Mouse (Mus musculus) spleen, adult 12 weeks (tissue): ENCODE data around the gene Slc7a11.

ENCODE experiments used
- DNase-seq: peaks from one replicate; pipeline ENCODE4 v3.0.0; 2022; ENCODE audit warnings: low spot score

Gene Slc7a11

DNA sequence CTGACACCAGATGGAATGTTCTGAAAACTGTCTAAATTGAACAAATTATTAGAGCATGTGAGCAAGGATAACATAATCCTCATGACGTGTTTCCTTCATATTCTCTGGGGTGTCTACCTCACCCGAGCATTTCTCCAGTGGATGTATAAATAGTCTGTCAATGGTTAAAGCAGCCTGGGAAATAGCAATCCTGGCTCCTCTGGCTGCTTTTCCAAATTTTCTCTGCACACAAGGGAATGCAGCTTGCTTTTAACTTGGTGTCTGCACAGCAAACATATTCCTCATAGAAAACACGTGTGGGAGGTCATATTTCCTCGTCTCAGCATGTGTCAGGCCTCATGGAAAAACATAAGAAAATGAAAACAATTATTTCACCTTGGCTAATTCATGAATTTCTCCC, 586.6 kb downstream of the Slc7a11 start:
- DNase-seq, result no peak

DNA sequence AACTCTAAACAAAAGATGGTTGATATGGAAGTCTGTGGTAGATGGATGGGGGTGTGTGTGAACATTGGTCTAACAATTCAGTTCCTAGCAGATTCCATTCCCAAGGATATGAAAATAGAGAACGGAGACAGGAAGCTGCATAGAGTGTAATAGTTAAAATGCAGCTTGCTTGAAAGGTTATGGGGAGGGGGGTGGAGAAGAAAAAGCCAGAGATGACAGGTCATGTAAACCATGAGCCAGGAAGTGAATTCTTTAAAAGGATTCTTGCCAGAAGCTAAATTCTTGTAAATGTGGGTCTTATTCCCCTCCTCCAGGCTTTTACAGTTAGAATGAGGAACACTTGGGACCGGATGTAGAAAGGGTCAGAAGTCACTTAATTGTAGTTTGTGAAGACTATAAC, 589.1 kb downstream of the Slc7a11 start:
- DNase-seq, result no peak

GRCm38 (mm10) chr3:49842971-49843370, 600.4 kb downstream of the Slc7a11 start:
- no peak for DNase-seq
